Mouse (Mus musculus) heart, embryonic 14.5 days (tissue): Measurements from ENCODE around the gene Zbtb2. TPM values are rescaled to one million over a fixed set of nuclear protein-coding genes. Genes with fewer than 3 reads are reported as not detected.

ENCODE experiments used
- ATAC-seq: fragments of 200-750 bp; cut with Nextera tagmentation; 2 replicates; pipeline ENCODE4 v1.8.0; 2017; ENCODE audit warnings: low read depth, moderate TSS enrichment; ENCODE audit not compliant: insufficient number of reproducible peaks, insufficient read depth, low FRiP score
- H3K27ac ChIP-seq, 2 experiments: fragments of 200-500 bp in 1 of 2; fragments of 300-500 bp in 1 of 2; sonication (generic) in 1 of 2; replicated peaks in 1 of 2; 2 replicates each; pipeline ENCODE4 v1.5.1; 2012 to 2014; ENCODE audit warnings: low read depth in 2 of 2, low read length in 2 of 2, control low read depth in 1 of 2, mild to moderate bottlenecking in 1 of 2, mixed read lengths in 1 of 2; ENCODE audit not compliant: control insufficient read depth in 1 of 2, insufficient read depth in 1 of 2
- H3K27me3 ChIP-seq: fragments of 300-500 bp; sonication (generic); 2 replicates; pipeline ENCODE4 v1.6.1; 2014; ENCODE audit warnings: mild to moderate bottlenecking, low read length, control low read depth; ENCODE audit not compliant: control insufficient read depth, insufficient read depth
- H3K36me3 ChIP-seq: fragments of 300-500 bp; sonication (generic); 2 replicates; pipeline ENCODE4 v1.6.1; 2014; ENCODE audit warnings: mild to moderate bottlenecking, control low read depth, low read length, mixed read lengths; ENCODE audit not compliant: control insufficient read depth, insufficient read depth
- H3K4me1 ChIP-seq, 2 experiments: fragments of 200-500 bp in 1 of 2; fragments of 300-500 bp in 1 of 2; sonication (generic) in 1 of 2; 2 replicates each; pipeline ENCODE4 v1.6.1; 2012 to 2014; ENCODE audit warnings: low read length in 2 of 2, control low read depth in 1 of 2, mixed read lengths in 1 of 2; ENCODE audit not compliant: control insufficient read depth in 2 of 2, insufficient read depth in 2 of 2
- H3K4me2 ChIP-seq: fragments of 300-500 bp; sonication (generic); 2 replicates; pipeline ENCODE4 v1.6.1; 2014; ENCODE audit warnings: mild to moderate bottlenecking, low read length
- H3K4me3 ChIP-seq, 2 experiments: fragments of 200-500 bp in 1 of 2; fragments of 300-500 bp in 1 of 2; sonication (generic) in 1 of 2; 2 replicates each; pipeline ENCODE4 v1.5.1; 2012 to 2014; ENCODE audit warnings: low read length in 2 of 2, mild to moderate bottlenecking in 2 of 2, control low read depth in 1 of 2, low read depth in 1 of 2, moderate library complexity in 1 of 2; ENCODE audit not compliant: control insufficient read depth in 1 of 2, insufficient read depth in 1 of 2
- H3K9ac ChIP-seq: fragments of 300-500 bp; sonication (generic); 2 replicates; pipeline ENCODE4 v1.6.1; 2014; ENCODE audit warnings: mild to moderate bottlenecking, low read length
- H3K9me3 ChIP-seq: fragments of 300-500 bp; sonication (generic); 2 replicates; pipeline ENCODE4 v1.6.1; 2016; ENCODE audit warnings: low read length, control low read depth; ENCODE audit not compliant: control insufficient read depth
- WGBS: fragments of 180-500 bp; shearing (Covaris S2); extraction: QIAGEN DNeasy Blood & Tissue Kit; methylation state at CpG from one replicate; pipeline ENCODE4 v1.1.7; 2014; 5-methylcytosine and 5-hydroxymethylcytosine counted together
- polyA plus RNA-seq: library from polyadenylated mRNA; unstranded; fragments of >200 nt; fragmentation: Nextera tagmentation; extraction: Ambion mirVana; gene quantifications from 2 replicates; pipeline ENCODE4 v1.2.1, GENCODE M21; 2014

Gene Zbtb2
- polyA plus RNA-seq, 1 experiment from 2014 or later, result 9.3 TPM

- Histone ChIP-seq H3K27me3 (no peaks in the 10 kb centered on the region), H3K9ac (no peak overlapping the region), H3K4me3 (no peak overlapping the region), H3K27ac (no peak overlapping the region), H3K4me2 (no peak overlapping the region), H3K9me3 (no peaks in the 10 kb centered on the region), H3K4me1 (peaks cover 0 to 10% of the 10 kb centered on the region in 2 experiments; a peak in 1 of 4 replicates), H3K36me3 (peaks cover 56% of the 10 kb centered on the region)
- WGBS, result 45% methylated on average over 5 of the region's 5 CpGs
- no peak for ATAC-seq
Measured at GRCm38 (mm10) chr10:4372011-4372410, 15.9 kb downstream of the Zbtb2 start.

DNA sequence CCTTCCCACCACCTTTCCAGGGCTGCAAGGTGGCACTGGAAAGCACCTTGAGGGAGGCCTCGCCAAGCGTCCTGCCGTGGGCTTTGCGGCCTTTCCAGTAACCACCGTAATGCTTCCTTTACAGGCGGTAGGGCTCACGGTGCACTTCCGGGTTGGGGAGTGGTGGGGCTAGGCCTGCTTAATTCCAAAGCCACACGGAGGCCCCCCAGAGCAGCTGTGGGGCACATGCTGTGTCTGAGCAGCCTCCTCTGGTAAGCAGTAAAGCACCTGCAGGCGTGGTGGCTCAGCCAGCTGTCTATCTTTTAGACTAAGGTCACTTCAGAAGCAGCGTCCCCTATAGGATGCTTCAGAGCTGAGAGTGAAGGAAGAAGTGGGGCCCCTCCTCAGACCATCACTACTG is 17.8 kb downstream of the Zbtb2 start:
- no peaks in the 10 kb centered on the region for H3K9me3 ChIP-seq
- no peak overlapping the region for H3K4me3 ChIP-seq
- H3K4me2 ChIP-seq, result no peak overlapping the region
- peaks cover 68% of the 10 kb centered on the region for H3K36me3 ChIP-seq
- no peak overlapping the region for H3K27ac ChIP-seq
- no peaks in the 10 kb centered on the region for H3K4me1 ChIP-seq
- 86% methylated on average over 11 of the region's 11 CpGs for WGBS
- H3K9ac ChIP-seq, result no peak overlapping the region
- H3K27me3 ChIP-seq, result no peaks in the 10 kb centered on the region
- ATAC-seq, result no peak

GRCm38 (mm10) chr10:4364618-4365017 is 23.3 kb downstream of the Zbtb2 start:
- H3K36me3 ChIP-seq, result peaks cover 41% of the 10 kb centered on the region
- no peak overlapping the region for H3K4me3 ChIP-seq
- H3K4me1 ChIP-seq, result no peaks in the 10 kb centered on the region
- no peak overlapping the region for H3K9ac ChIP-seq
- H3K9me3 ChIP-seq, result peaks cover 8% of the 10 kb centered on the region; the same call in 1 of the 2 replicates
- no peak overlapping the region for H3K4me2 ChIP-seq
- no peak for ATAC-seq
- H3K27ac ChIP-seq, result no peak overlapping the region
- H3K27me3 ChIP-seq, result no peaks in the 10 kb centered on the region
- WGBS, result 72% methylated on average over 3 of the region's 3 CpGs

DNA sequence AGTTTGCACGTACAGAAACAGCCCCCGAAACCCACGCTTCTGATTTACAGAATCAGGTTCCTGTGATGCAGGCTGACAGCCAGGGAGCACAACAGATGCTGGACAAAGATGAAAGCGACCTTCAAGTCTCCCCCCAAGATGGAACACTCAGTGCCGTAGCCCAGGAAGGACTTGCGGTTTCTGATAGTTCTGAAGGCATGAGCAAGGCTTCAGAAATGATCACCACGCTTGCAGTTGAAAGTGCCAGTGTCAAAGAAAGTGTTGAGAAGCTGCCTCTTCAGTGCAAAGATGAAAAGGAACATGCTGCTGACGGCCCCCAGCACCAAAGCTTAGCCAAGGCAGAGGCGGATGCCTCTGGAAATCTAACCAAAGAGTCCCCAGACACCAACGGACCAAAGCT is 30.5 kb downstream of the Zbtb2 start:
- Histone ChIP-seq H3K27ac (no peak overlapping the region), H3K4me1 (no peaks in the 10 kb centered on the region; a peak in 1 of 4 replicates), H3K9me3 (no peaks in the 10 kb centered on the region), H3K36me3 (peaks cover 69% of the 10 kb centered on the region), H3K9ac (no peak overlapping the region), H3K4me3 (no peak overlapping the region), H3K27me3 (no peaks in the 10 kb centered on the region), H3K4me2 (no peak overlapping the region)
- no peak for ATAC-seq
- WGBS, result 74% methylated on average over 10 of the region's 10 CpGs

DNA sequence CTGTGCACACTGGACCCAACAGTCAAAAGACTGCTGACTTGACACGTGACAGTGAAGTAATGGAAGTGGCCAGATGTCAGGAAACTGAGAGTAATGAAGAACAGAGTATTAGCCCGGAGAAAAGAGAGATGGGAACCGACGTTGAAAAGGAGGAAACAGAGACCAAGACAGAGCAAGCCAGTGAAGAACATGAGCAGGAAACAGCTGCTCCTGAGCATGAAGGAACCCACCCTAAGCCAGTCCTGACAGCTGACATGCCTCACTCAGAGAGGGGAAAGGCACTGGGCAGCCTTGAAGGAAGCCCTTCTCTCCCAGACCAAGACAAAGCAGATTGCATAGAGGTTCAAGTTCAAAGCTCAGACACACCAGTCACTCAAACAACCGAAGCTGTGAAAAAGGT is 31.3 kb downstream of the Zbtb2 start:
- Histone ChIP-seq H3K9me3 (no peaks in the 10 kb centered on the region), H3K36me3 (peaks cover 69% of the 10 kb centered on the region), H3K27ac (no peak overlapping the region), H3K4me3 (no peak overlapping the region), H3K4me1 (no peaks in the 10 kb centered on the region; a peak in 1 of 4 replicates), H3K27me3 (no peaks in the 10 kb centered on the region), H3K4me2 (no peak overlapping the region), H3K9ac (no peak overlapping the region)
- WGBS, result 70% methylated on average over 5 of the region's 5 CpGs
- no peak for ATAC-seq

GRCm38 (mm10) chr10:4355882-4356451 is 31.9 kb downstream of the Zbtb2 start:
- no peaks in the 10 kb centered on the region; a peak in 1 of 4 replicates for H3K4me1 ChIP-seq
- H3K27ac ChIP-seq, result no peak overlapping the region
- no peak for ATAC-seq
- H3K27me3 ChIP-seq, result no peaks in the 10 kb centered on the region
- no peak overlapping the region for H3K4me2 ChIP-seq
- H3K9me3 ChIP-seq, result no peaks in the 10 kb centered on the region
- H3K9ac ChIP-seq, result no peak overlapping the region
- peaks cover 69% of the 10 kb centered on the region for H3K36me3 ChIP-seq
- 72% methylated on average over 19 of the region's 19 CpGs for WGBS
- H3K4me3 ChIP-seq, result no peak overlapping the region

GRCm38 (mm10) chr10:4354371-4355260 is 33.3 kb downstream of the Zbtb2 start:
- Histone ChIP-seq H3K4me1 (no peaks in the 10 kb centered on the region; a peak in 1 of 4 replicates), H3K27ac (no peak overlapping the region), H3K27me3 (no peaks in the 10 kb centered on the region), H3K4me3 (no peak overlapping the region), H3K9ac (no peak overlapping the region), H3K9me3 (no peaks in the 10 kb centered on the region), H3K36me3 (peaks cover 66% of the 10 kb centered on the region), H3K4me2 (no peak overlapping the region)
- no peak for ATAC-seq
- 80% methylated on average over 38 of the region's 38 CpGs for WGBS
